Comparison of ENCODE assay signal across 7 mouse cellular contexts in the genomic region with DNA sequence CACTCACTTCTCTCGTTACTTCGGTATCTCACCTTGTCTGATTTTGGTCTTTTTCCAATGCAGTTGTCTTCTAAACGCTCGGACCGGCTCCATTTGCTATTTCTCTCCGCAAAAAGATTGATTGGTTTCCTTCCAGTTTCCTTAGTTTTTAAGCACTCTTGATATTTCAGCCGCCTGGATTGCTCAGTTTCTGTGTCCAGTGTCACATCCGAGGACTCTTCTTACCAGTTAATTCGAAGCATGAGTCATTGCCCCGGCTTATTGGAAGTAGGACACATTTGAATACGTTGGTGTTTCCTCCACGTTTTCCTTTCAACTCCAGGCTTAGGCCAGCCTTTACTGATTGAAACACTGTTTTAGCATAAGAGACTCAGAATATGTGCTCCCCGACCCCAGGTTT. TPM values are rescaled to one million over a fixed set of nuclear protein-coding genes. Genes with fewer than 3 reads are reported as not detected.
DNase-seq lines count a peak whose midpoint lies in the region; ATAC-seq and TF ChIP-seq lines count a peak whose summit lies in the region.

No protein-coding gene starts in this region.

- H3K27me3 ChIP-seq in G1E (ENCODE audit: insufficient read depth, low read length): no peaks in the 10 kb centered on the region
- no peaks in the 10 kb centered on the region for H3K27me3 ChIP-seq in embryonic facial prominence, embryonic 15.5 days
- H3K27me3 ChIP-seq in hindbrain, embryonic 10.5 days (ENCODE audit: insufficient read depth, poor library complexity, severe bottlenecking): no peaks in the 10 kb centered on the region
- H3K27me3 ChIP-seq in megakaryocyte, embryonic 14.5 days (replicated peaks): no peaks in the 10 kb centered on the region
- H3K27me3 ChIP-seq in splenic B cell, adult 2 months (ENCODE audit: control insufficient read depth, insufficient read depth, low read length, poor library complexity, severe bottlenecking): no peaks in the 10 kb centered on the region

- peak overlapping the region; percentile 90 for H3K27ac ChIP-seq in embryonic facial prominence, embryonic 15.5 days (replicated peaks)
- peak overlapping the region; percentile 84 for H3K27ac ChIP-seq in hindbrain, embryonic 10.5 days

- peak overlapping the region; percentile 72 for H3K4me3 ChIP-seq in G1E (ENCODE audit: low read depth, low read length)
- H3K4me3 ChIP-seq in embryonic facial prominence, embryonic 15.5 days (replicated peaks): peak overlapping the region; percentile 67
- H3K4me3 ChIP-seq in hindbrain, embryonic 10.5 days: peak overlapping the region; percentile 60
- peak overlapping the region; percentile 94 for H3K4me3 ChIP-seq in megakaryocyte, embryonic 14.5 days (replicated peaks)

- H3K9ac ChIP-seq in embryonic facial prominence, embryonic 15.5 days: peak overlapping the region; percentile 62

- no peak for ATAC-seq in G1E (ENCODE audit: extremely low read depth, insufficient number of reproducible peaks, low FRiP score, poor library complexity, severe bottlenecking)
- ATAC-seq in embryonic facial prominence, embryonic 15.5 days (ENCODE audit: insufficient number of reproducible peaks, low FRiP score, low TSS enrichment, low read depth): no peak

- WGBS in embryonic facial prominence, embryonic 15.5 days: 1% methylated on average over 13 of the region's 13 CpGs
- WGBS in hindbrain, embryonic 10.5 days: 3% methylated on average over 13 of the region's 13 CpGs

- H3K9me3 ChIP-seq in G1E (replicated peaks): no peaks in the 10 kb centered on the region
- H3K9me3 ChIP-seq in embryonic facial prominence, embryonic 15.5 days (replicated peaks): no peaks in the 10 kb centered on the region
- H3K9me3 ChIP-seq in hindbrain, embryonic 10.5 days: no peaks in the 10 kb centered on the region
- H3K9me3 ChIP-seq in megakaryocyte, embryonic 14.5 days: no peaks in the 10 kb centered on the region

- DNase-seq in G1E (ENCODE audit: low spot score): no peak
- DNase-seq in adrenal gland, postnatal 36 days: peak; percentile 5 to 33
- DNase-seq in hindbrain, embryonic 10.5 days (ENCODE audit: low spot score): peak; percentile 23
- DNase-seq in layer of hippocampus, postnatal 36 days: peak; percentile 3
- DNase-seq in splenic B cell, adult 2 months (ENCODE audit: low read depth, low spot score): peak; percentile 13

- no peak for TF ChIP-seq CTCF in G1E (IDR thresholded peaks at IDR 0.05; ENCODE audit: low read depth, low read length)

- peak overlapping the region; percentile 52 for H3K4me2 ChIP-seq in embryonic facial prominence, embryonic 15.5 days (replicated peaks)

- H3K36me3 ChIP-seq in G1E (replicated peaks): peaks cover 10% of the 10 kb centered on the region
- H3K36me3 ChIP-seq in embryonic facial prominence, embryonic 15.5 days: no peaks in the 10 kb centered on the region
- no peaks in the 10 kb centered on the region for H3K36me3 ChIP-seq in hindbrain, embryonic 10.5 days
- H3K36me3 ChIP-seq in megakaryocyte, embryonic 14.5 days (replicated peaks; ENCODE audit: low read length): no peaks in the 10 kb centered on the region
- no peaks in the 10 kb centered on the region for H3K36me3 ChIP-seq in splenic B cell, adult 2 months (ENCODE audit: control insufficient read depth, insufficient read depth, low read length, poor library complexity, severe bottlenecking)

- H3K4me1 ChIP-seq in G1E (ENCODE audit: insufficient read depth, low read depth, low read length): peaks cover 10% of the 10 kb centered on the region
- no peaks in the 10 kb centered on the region for H3K4me1 ChIP-seq in embryonic facial prominence, embryonic 15.5 days
- peaks cover 5% of the 10 kb centered on the region; the same call in 1 of the 2 replicates for H3K4me1 ChIP-seq in hindbrain, embryonic 10.5 days (replicated peaks)
- peaks cover 15% of the 10 kb centered on the region for H3K4me1 ChIP-seq in megakaryocyte, embryonic 14.5 days

RNA-seq across cellular contexts. Expression of a gene that starts 1.0 kb away (rescaled TPM):
- 47.9 and 49.7 TPM in 2 replicates for total RNA-seq in G1E (2014; fragmentation: Nextera tagmentation)
- 37.2 and 46.4 TPM in 2 replicates for total RNA-seq in G1E (2017)
- polyA plus RNA-seq in G1E (2012): 1.4 and 1.8 TPM in 2 replicates
- 10 to 100 TPM; 25.7 to 32.7 TPM for total RNA-seq in adrenal gland, postnatal 36 days (2021)
- polyA plus RNA-seq in embryonic facial prominence, embryonic 15.5 days (2015; fragmentation: Nextera tagmentation; extraction: Ambion mirVana): 12.7 and 15.4 TPM in 2 replicates
- 10.9 and 12.9 TPM in 2 replicates for polyA plus RNA-seq in hindbrain, embryonic 10.5 days (2016; fragmentation: Nextera tagmentation; extraction: Ambion mirVana)
- total RNA-seq in layer of hippocampus, postnatal 36 days (2021): 10 to 100 TPM; 18.9 to 19.6 TPM
- polyA plus RNA-seq in megakaryocyte, embryonic 14.5 days (2012; ENCODE audit: insufficient read depth, low replicate concordance): 1.3 TPM in 1 of 2 replicates, not detected in the other
